Mouse (Mus musculus): Measurements from ENCODE around the gene Stard3nl. TPM values are rescaled to one million over a fixed set of nuclear protein-coding genes. Genes with fewer than 3 reads are reported as not detected.

Stard3nl gene
- polyA plus RNA-seq, 1 experiment = 44.2 TPM

GRCm38 (mm10) chr13:19412334-19412939 is 16.8 kb upstream of the Stard3nl start:
- H3K4me1 ChIP-seq (ENCODE audit: control insufficient read depth, insufficient read depth, low read length) = no peaks in the 10 kb centered on the region
- H3K4me3 ChIP-seq (replicated peaks; ENCODE audit: extremely low read depth, low read depth, low read length) = no peak overlapping the region
- 74% methylated on average over 2 of the region's 2 CpGs for WGBS
- TF ChIP-seq POLR2A (IDR thresholded peaks at IDR 0.05; ENCODE audit: borderline replicate concordance, extremely low read depth, low read depth, low read length) = no peak
- TF ChIP-seq CTCF (IDR thresholded peaks at IDR 0.05; ENCODE audit: insufficient read depth, low read length) = no peak
- no peak for DNase-seq

GRCm38 (mm10) chr13:19411886-19412285 is 16.3 kb upstream of the Stard3nl start:
- no peaks in the 10 kb centered on the region for H3K4me1 ChIP-seq (ENCODE audit: control insufficient read depth, insufficient read depth, low read length)
- no peak for DNase-seq
- WGBS = 78% methylated on average over 5 of the region's 5 CpGs
- no peak for TF ChIP-seq CTCF (IDR thresholded peaks at IDR 0.05; ENCODE audit: insufficient read depth, low read length)
- TF ChIP-seq POLR2A (IDR thresholded peaks at IDR 0.05; ENCODE audit: borderline replicate concordance, extremely low read depth, low read depth, low read length) = no peak
- no peak overlapping the region for H3K4me3 ChIP-seq (replicated peaks; ENCODE audit: extremely low read depth, low read depth, low read length)

- DNase-seq = no peak
- Histone ChIP-seq H3K4me3 (replicated peaks; ENCODE audit: extremely low read depth, low read depth, low read length) (no peak overlapping the region), H3K4me1 (ENCODE audit: control insufficient read depth, insufficient read depth, low read length) (no peaks in the 10 kb centered on the region)
- TF ChIP-seq POLR2A (IDR thresholded peaks at IDR 0.05; ENCODE audit: borderline replicate concordance, extremely low read depth, low read depth, low read length) (no peak), CTCF (IDR thresholded peaks at IDR 0.05; ENCODE audit: insufficient read depth, low read length) (no peak)
- WGBS = 52% methylated on average over 4 of the region's 4 CpGs
Observed at GRCm38 (mm10) chr13:19410694-19411093, 15.1 kb upstream of the Stard3nl start.

GRCm38 (mm10) chr13:19407953-19408352 is 12.4 kb upstream of the Stard3nl start:
- WGBS = 90% methylated on average over 2 of the region's 2 CpGs
- no peak for TF ChIP-seq POLR2A (IDR thresholded peaks at IDR 0.05; ENCODE audit: borderline replicate concordance, extremely low read depth, low read depth, low read length)
- TF ChIP-seq CTCF (IDR thresholded peaks at IDR 0.05; ENCODE audit: insufficient read depth, low read length) = no peak
- no peak overlapping the region for H3K4me3 ChIP-seq (replicated peaks; ENCODE audit: extremely low read depth, low read depth, low read length)
- no peak for DNase-seq
- no peaks in the 10 kb centered on the region for H3K4me1 ChIP-seq (ENCODE audit: control insufficient read depth, insufficient read depth, low read length)

- WGBS = 69% methylated on average over 2 of the region's 2 CpGs
- no peak for TF ChIP-seq CTCF (IDR thresholded peaks at IDR 0.05; ENCODE audit: insufficient read depth, low read length)
- TF ChIP-seq POLR2A (IDR thresholded peaks at IDR 0.05; ENCODE audit: borderline replicate concordance, extremely low read depth, low read depth, low read length) = no peak
Observed at GRCm38 (mm10) chr13:19404623-19405022, 9.0 kb upstream of the Stard3nl start.

GRCm38 (mm10) chr13:19394798-19395687 is 552 bp downstream of the Stard3nl start:
- TF ChIP-seq POLR2A (IDR thresholded peaks at IDR 0.05; ENCODE audit: borderline replicate concordance, extremely low read depth, low read depth, low read length) (peak; percentile 80), CTCF (IDR thresholded peaks at IDR 0.05; ENCODE audit: insufficient read depth, low read length) (no peak)
- WGBS = 2% methylated on average over 25 of the region's 25 CpGs
- no peak for DNase-seq
- peaks cover 12% of the 10 kb centered on the region for H3K4me1 ChIP-seq (ENCODE audit: control insufficient read depth, insufficient read depth, low read length)
- H3K4me3 ChIP-seq (replicated peaks; ENCODE audit: extremely low read depth, low read depth, low read length) = peak overlapping the region; percentile 93

More at GRCm38 (mm10) chr13:19404623-19405022, 9.0 kb upstream of the Stard3nl start:
- no peak for DNase-seq
- H3K4me3 ChIP-seq (replicated peaks; ENCODE audit: extremely low read depth, low read depth, low read length) = no peak overlapping the region
- H3K4me1 ChIP-seq (ENCODE audit: control insufficient read depth, insufficient read depth, low read length) = no peaks in the 10 kb centered on the region

GRCm38 (mm10) chr13:19394171-19394570 is 1.4 kb downstream of the Stard3nl start:
- Histone ChIP-seq H3K4me3 (replicated peaks; ENCODE audit: extremely low read depth, low read depth, low read length) (peak overlapping the region; percentile 0), H3K4me1 (ENCODE audit: control insufficient read depth, insufficient read depth, low read length) (peaks cover 17% of the 10 kb centered on the region)
- peak; percentile 48 for DNase-seq
- WGBS = 5% methylated on average over 4 of the region's 4 CpGs
- TF ChIP-seq CTCF (IDR thresholded peaks at IDR 0.05; ENCODE audit: insufficient read depth, low read length) (no peak), POLR2A (IDR thresholded peaks at IDR 0.05; ENCODE audit: borderline replicate concordance, extremely low read depth, low read depth, low read length) (no peak)

GRCm38 (mm10) chr13:19393731-19394130 is 1.9 kb downstream of the Stard3nl start:
- TF ChIP-seq CTCF (IDR thresholded peaks at IDR 0.05; ENCODE audit: insufficient read depth, low read length) (no peak), POLR2A (IDR thresholded peaks at IDR 0.05; ENCODE audit: borderline replicate concordance, extremely low read depth, low read depth, low read length) (no peak)
- 66% methylated on average over 2 of the region's 2 CpGs for WGBS
- Histone ChIP-seq H3K4me1 (ENCODE audit: control insufficient read depth, insufficient read depth, low read length) (peaks cover 21% of the 10 kb centered on the region), H3K4me3 (replicated peaks; ENCODE audit: extremely low read depth, low read depth, low read length) (no peak overlapping the region)
- DNase-seq = no peak

- Histone ChIP-seq H3K4me3 (replicated peaks; ENCODE audit: extremely low read depth, low read depth, low read length) (no peak overlapping the region), H3K4me1 (ENCODE audit: control insufficient read depth, insufficient read depth, low read length) (peaks cover 21% of the 10 kb centered on the region)
- no peak for TF ChIP-seq CTCF (IDR thresholded peaks at IDR 0.05; ENCODE audit: insufficient read depth, low read length)
- no peak for TF ChIP-seq POLR2A (IDR thresholded peaks at IDR 0.05; ENCODE audit: borderline replicate concordance, extremely low read depth, low read depth, low read length)
- no peak for DNase-seq
- 58% methylated on average over 4 of the region's 4 CpGs for WGBS
Observed at GRCm38 (mm10) chr13:19391608-19392007, 4.0 kb downstream of the Stard3nl start.

All from lung, adult 2 months (tissue).